Mouse (Mus musculus): ENCODE measurements around the gene Ndufb4.

The Ndufb4 gene

DNA sequence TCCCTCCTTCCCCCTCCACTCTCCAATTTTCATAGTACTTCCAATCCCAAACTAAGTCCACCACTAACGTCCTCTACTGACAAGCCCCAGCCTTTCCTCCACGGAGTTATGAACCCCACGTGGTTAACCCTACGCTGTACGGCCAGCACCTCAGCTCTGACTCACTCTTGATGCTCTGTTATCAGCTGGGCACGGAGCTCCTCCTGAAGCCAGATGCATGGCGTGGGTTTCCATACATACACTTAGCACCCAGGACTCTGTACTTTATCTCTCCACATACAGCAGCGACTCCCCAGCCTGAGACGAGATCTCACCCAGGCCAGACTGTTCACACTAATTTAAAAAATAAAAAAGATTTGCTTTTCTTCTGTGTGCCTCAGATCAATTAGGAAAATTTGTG is 19.7 kb downstream of the Ndufb4 start:
- no peak for DNase-seq

- DNase-seq: no peak
Measured at GRCm38 (mm10) chr16:37629011-37629410, 25.2 kb downstream of the Ndufb4 start.

GRCm38 (mm10) chr16:37628336-37628735 is 25.9 kb downstream of the Ndufb4 start:
- DNase-seq: peak; percentile 44 to 58

DNA sequence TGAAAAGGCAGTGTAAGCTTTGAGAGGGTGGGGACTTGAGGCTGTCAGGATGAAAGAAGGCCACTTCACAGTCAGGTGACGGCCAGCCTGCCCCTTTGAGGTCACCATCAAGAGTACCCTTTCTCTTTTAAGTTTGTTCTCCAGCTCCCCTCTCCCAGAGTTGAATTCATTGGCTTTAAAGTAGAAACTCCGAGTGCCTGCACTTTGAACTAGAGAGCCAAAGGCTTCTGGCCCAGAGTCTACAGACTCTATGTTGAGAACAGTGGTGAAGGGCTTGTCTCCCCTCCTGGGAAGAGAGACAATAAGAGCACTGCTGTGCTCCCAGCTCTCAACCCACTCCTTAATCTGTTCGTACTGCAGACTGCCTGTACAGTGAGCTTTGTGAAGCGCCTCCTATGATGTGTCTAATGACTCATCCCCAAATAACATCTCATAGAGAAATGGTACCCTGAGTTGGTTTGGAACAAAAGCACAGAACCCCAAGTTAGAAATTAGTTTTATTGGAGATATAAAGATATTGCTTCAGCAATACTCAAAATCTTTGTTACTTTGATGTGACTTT is 27.8 kb downstream of the Ndufb4 start:
- no peak for DNase-seq

GRCm38 (mm10) chr16:37622919-37623318 is 31.3 kb downstream of the Ndufb4 start:
- no peak for DNase-seq

- DNase-seq: no peak
Measured at GRCm38 (mm10) chr16:37622403-37622802, 31.9 kb downstream of the Ndufb4 start.

- DNase-seq: no peak
Measured at GRCm38 (mm10) chr16:37617695-37618094, 36.6 kb downstream of the Ndufb4 start.

DNA sequence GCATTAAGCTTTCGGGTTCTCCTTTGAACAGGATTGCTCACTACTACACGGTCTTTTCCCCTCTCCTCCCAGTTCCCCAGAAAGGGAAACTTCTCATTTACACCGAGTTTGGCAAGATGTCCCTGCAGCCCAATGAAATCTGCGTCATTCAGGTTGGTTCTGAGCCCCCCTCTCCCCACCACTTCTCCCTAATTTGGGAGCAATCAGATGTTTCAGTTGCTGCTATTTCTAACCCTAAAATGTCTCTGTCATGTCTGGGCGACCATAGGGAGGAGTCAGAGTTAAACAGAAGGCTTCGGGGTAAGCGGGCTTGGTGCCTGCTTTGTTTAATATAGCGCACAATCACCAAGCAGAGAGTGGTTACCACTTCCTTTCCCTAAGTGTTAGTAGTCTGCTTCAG is 38.1 kb downstream of the Ndufb4 start:
- DNase-seq: no peak

- DNase-seq: no peak
Measured at GRCm38 (mm10) chr16:37615429-37615828, 38.8 kb downstream of the Ndufb4 start.

- no peak for DNase-seq
Measured at GRCm38 (mm10) chr16:37614540-37614939, 39.7 kb downstream of the Ndufb4 start.

- DNase-seq: no peak
Measured at GRCm38 (mm10) chr16:37612013-37612412, 42.2 kb downstream of the Ndufb4 start.

GRCm38 (mm10) chr16:37611072-37611471 is 43.2 kb downstream of the Ndufb4 start:
- DNase-seq: no peak

DNA sequence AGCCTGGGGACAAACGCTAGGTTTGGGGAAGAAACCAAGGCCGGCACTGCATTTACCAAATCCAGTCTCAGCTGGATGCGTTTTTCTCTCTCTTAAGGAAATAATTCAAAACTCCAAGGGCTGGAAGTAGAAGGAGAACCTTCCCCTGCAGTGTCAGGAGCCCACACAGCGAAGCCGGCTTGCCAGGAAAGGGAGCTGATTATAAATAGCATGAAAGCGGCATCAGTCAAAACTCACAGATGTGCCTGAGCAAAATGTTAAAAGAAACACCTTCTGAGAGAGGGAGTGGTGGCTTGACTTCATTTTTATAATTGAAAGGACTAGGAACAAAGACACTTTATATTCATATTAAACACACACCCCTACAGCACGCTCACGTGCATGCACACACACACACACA is 43.9 kb downstream of the Ndufb4 start:
- no peak for DNase-seq

- DNase-seq: no peak
Measured at GRCm38 (mm10) chr16:37604243-37604642, 50.0 kb downstream of the Ndufb4 start.

GRCm38 (mm10) chr16:37603431-37603830 is 50.8 kb downstream of the Ndufb4 start:
- DNase-seq: no peak

DNA sequence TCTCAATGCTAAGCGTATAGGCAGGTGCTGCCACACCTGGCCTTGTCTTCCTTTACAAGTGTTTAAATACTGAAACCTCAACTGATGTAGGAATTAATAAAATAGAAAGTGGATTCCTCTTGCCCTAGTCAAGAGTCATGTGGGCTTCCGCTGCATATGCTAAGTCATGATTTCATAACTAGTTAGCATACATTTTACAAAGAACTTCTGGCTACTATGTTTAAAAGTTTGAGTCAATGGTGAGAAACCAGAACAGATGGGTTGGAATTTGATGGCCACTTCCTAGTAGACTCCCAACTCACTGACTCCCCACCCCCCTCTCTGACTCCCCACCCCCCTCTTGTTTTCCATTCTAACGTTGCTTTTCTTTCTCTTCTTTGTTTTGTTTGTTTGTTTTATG is 54.9 kb downstream of the Ndufb4 start:
- no peak for DNase-seq

DNA sequence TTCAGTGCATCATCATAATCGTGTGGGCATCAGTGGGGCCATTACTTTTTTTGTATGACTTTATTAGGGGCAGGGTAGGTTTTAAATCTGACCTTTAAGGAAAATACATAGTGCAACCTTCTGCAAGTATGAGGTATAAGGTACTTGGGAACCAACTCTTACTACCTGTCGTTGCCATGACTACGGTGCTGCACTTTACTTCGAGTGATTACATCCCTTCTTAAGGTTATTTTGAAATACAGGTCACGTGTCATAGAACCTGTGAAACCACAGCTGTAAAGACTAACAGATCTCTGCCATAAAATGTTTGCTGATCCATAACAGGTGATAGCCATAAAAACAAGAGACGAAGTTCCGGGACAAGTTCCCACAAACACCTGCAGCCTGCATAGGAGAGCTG is 55.8 kb downstream of the Ndufb4 start:
- no peak for DNase-seq

GRCm38 (mm10) chr16:37597412-37597811 is 56.8 kb downstream of the Ndufb4 start:
- no peak for DNase-seq

All from kidney, adult 8-10 months (tissue).